Mouse (Mus musculus): ENCODE results near the gene Armc2. TPM values are rescaled to one million over a fixed set of nuclear protein-coding genes. Genes with fewer than 3 reads are reported as not detected.
A peak's percentile ranks its signal among the peaks of the same experiment; 100 is the strongest.

Armc2 gene
- 2.4 and 4.3 TPM in 2 replicates for polyA plus RNA-seq (2014; fragmentation: Nextera tagmentation; extraction: Ambion mirVana)

GRCm38 (mm10) chr10:42018016-42018949, at the start of gene Armc2:
Gene Armc2 (minus strand): TSS chr10:42018442.
- peak within 1 kb of the TSS; percentile 50 for H3K4me3 ChIP-seq (ENCODE audit: low read depth, low read length)
- WGBS = 3% methylated on average over 58 of the region's 58 CpGs
- no peaks in the 10 kb centered on the region for H3K36me3 ChIP-seq (replicated peaks; ENCODE audit: control insufficient read depth, insufficient read depth, low read depth, low read length)
- DNase-seq (ENCODE audit: low spot score) (peak; percentile 80), ATAC-seq (replicated peaks; ENCODE audit: insufficient number of reproducible peaks, low FRiP score, low TSS enrichment, low read depth) (peak; percentile 96)
- no peaks in the 10 kb centered on the region for H3K9me3 ChIP-seq (replicated peaks; ENCODE audit: control insufficient read depth, low read length)
- H3K4me2 ChIP-seq (ENCODE audit: low read depth, low read length) = peak within 1 kb of the TSS; percentile 83
- H3K4me1 ChIP-seq (ENCODE audit: control insufficient read depth, insufficient read depth, low read length) = no peaks in the 10 kb centered on the region
- no peak within 1 kb of the TSS for H3K27ac ChIP-seq (replicated peaks; ENCODE audit: low read depth, low read length)
- H3K27me3 ChIP-seq (ENCODE audit: control insufficient read depth, insufficient read depth, low read length) = no peaks in the 10 kb centered on the region
- peak within 1 kb of the TSS; percentile 47 for H3K9ac ChIP-seq (replicated peaks; ENCODE audit: low read length)

DNA sequence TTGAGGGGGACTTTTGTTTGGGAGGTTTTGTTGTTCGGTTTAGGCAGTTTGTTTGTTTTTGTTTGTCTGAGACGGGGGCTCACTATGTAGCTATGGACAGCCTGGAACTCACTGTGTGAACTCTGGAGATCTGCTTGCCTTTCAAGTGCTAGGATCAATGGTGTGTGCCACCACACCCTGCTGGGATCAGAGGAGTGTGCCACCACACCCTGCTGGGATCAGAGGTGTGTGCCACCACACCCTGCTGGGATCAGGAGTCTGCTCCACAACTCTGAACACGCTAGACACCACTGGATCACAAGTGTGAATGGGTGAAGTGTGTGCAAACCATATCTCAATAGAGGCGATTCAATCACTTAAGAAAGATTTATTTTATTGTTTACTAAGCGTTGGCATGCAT, 46.2 kb upstream of the Armc2 start:
- Histone ChIP-seq H3K4me2 (ENCODE audit: low read depth, low read length) (no peak overlapping the region), H3K27ac (replicated peaks; ENCODE audit: low read depth, low read length) (no peak overlapping the region), H3K9me3 (replicated peaks; ENCODE audit: control insufficient read depth, low read length) (no peaks in the 10 kb centered on the region), H3K4me1 (ENCODE audit: control insufficient read depth, insufficient read depth, low read length) (no peaks in the 10 kb centered on the region), H3K36me3 (replicated peaks; ENCODE audit: control insufficient read depth, insufficient read depth, low read depth, low read length) (no peaks in the 10 kb centered on the region), H3K4me3 (ENCODE audit: low read depth, low read length) (no peak overlapping the region), H3K9ac (replicated peaks; ENCODE audit: low read length) (no peak overlapping the region), H3K27me3 (ENCODE audit: control insufficient read depth, insufficient read depth, low read length) (no peaks in the 10 kb centered on the region)
- ATAC-seq (replicated peaks; ENCODE audit: insufficient number of reproducible peaks, low FRiP score, low TSS enrichment, low read depth) (no peak), DNase-seq (ENCODE audit: low spot score) (no peak)
- 71% methylated on average over 5 of the region's 5 CpGs for WGBS

- Histone ChIP-seq H3K36me3 (replicated peaks; ENCODE audit: control insufficient read depth, insufficient read depth, low read depth, low read length) (no peaks in the 10 kb centered on the region), H3K9ac (replicated peaks; ENCODE audit: low read length) (no peak overlapping the region), H3K4me1 (ENCODE audit: control insufficient read depth, insufficient read depth, low read length) (no peaks in the 10 kb centered on the region), H3K4me2 (ENCODE audit: low read depth, low read length) (no peak overlapping the region), H3K4me3 (ENCODE audit: low read depth, low read length) (no peak overlapping the region), H3K9me3 (replicated peaks; ENCODE audit: control insufficient read depth, low read length) (no peaks in the 10 kb centered on the region), H3K27ac (replicated peaks; ENCODE audit: low read depth, low read length) (no peak overlapping the region), H3K27me3 (ENCODE audit: control insufficient read depth, insufficient read depth, low read length) (no peaks in the 10 kb centered on the region)
- 95% methylated on average over 8 of the region's 8 CpGs for WGBS
- ATAC-seq (replicated peaks; ENCODE audit: insufficient number of reproducible peaks, low FRiP score, low TSS enrichment, low read depth) = no peak
- no peak for DNase-seq (ENCODE audit: low spot score)
These were observed 41.3 kb upstream of the Armc2 start for GRCm38 (mm10) chr10:42059522-42059921.

- WGBS = 78% methylated on average over 12 of the region's 12 CpGs
- H3K36me3 ChIP-seq (replicated peaks; ENCODE audit: control insufficient read depth, insufficient read depth, low read depth, low read length) = no peaks in the 10 kb centered on the region
- DNase-seq (ENCODE audit: low spot score) = no peak
- no peaks in the 10 kb centered on the region for H3K27me3 ChIP-seq (ENCODE audit: control insufficient read depth, insufficient read depth, low read length)
- H3K27ac ChIP-seq (replicated peaks; ENCODE audit: low read depth, low read length) = no peak overlapping the region
- ATAC-seq (replicated peaks; ENCODE audit: insufficient number of reproducible peaks, low FRiP score, low TSS enrichment, low read depth) = no peak
- H3K4me1 ChIP-seq (ENCODE audit: control insufficient read depth, insufficient read depth, low read length) = no peaks in the 10 kb centered on the region
- no peaks in the 10 kb centered on the region for H3K9me3 ChIP-seq (replicated peaks; ENCODE audit: control insufficient read depth, low read length)
- no peak overlapping the region for H3K4me3 ChIP-seq (ENCODE audit: low read depth, low read length)
- H3K9ac ChIP-seq (replicated peaks; ENCODE audit: low read length) = no peak overlapping the region
- H3K4me2 ChIP-seq (ENCODE audit: low read depth, low read length) = no peak overlapping the region
These were observed 39.5 kb upstream of the Armc2 start for GRCm38 (mm10) chr10:42057746-42058145.

DNA sequence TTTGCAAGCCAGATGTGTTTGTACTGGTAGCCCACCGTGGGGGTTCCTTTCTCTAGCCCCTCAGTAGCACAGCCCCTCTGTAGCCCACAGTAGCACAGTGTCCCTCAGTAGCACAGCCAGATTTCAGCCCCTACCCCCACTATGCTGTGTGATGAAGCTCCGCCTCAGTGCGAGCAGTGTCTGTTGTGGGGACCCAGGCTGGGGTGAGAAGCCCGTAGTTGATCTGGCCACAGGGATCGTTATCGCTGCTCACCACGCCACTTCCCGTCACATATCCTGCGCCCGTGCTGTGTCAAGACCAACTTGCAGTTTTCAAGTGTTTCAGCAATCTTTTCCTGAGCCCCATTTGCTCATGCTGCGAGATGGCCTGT, 39.0 kb upstream of the Armc2 start:
- Histone ChIP-seq H3K4me3 (ENCODE audit: low read depth, low read length) (no peak overlapping the region), H3K36me3 (replicated peaks; ENCODE audit: control insufficient read depth, insufficient read depth, low read depth, low read length) (no peaks in the 10 kb centered on the region), H3K4me2 (ENCODE audit: low read depth, low read length) (no peak overlapping the region), H3K27me3 (ENCODE audit: control insufficient read depth, insufficient read depth, low read length) (no peaks in the 10 kb centered on the region), H3K4me1 (ENCODE audit: control insufficient read depth, insufficient read depth, low read length) (no peaks in the 10 kb centered on the region), H3K9me3 (replicated peaks; ENCODE audit: control insufficient read depth, low read length) (no peaks in the 10 kb centered on the region), H3K9ac (replicated peaks; ENCODE audit: low read length) (no peak overlapping the region), H3K27ac (replicated peaks; ENCODE audit: low read depth, low read length) (no peak overlapping the region)
- ATAC-seq (replicated peaks; ENCODE audit: insufficient number of reproducible peaks, low FRiP score, low TSS enrichment, low read depth) (no peak), DNase-seq (ENCODE audit: low spot score) (no peak)
- WGBS = 63% methylated on average over 11 of the region's 11 CpGs

GRCm38 (mm10) chr10:42056486-42057230, 38.4 kb upstream of the Armc2 start:
- H3K27ac ChIP-seq (replicated peaks; ENCODE audit: low read depth, low read length) = no peak overlapping the region
- no peak overlapping the region for H3K9ac ChIP-seq (replicated peaks; ENCODE audit: low read length)
- ATAC-seq (replicated peaks; ENCODE audit: insufficient number of reproducible peaks, low FRiP score, low TSS enrichment, low read depth) (no peak), DNase-seq (ENCODE audit: low spot score) (no peak)
- H3K27me3 ChIP-seq (ENCODE audit: control insufficient read depth, insufficient read depth, low read length) = no peaks in the 10 kb centered on the region
- WGBS = 80% methylated on average over 18 of the region's 18 CpGs
- no peak overlapping the region for H3K4me3 ChIP-seq (ENCODE audit: low read depth, low read length)
- no peaks in the 10 kb centered on the region for H3K4me1 ChIP-seq (ENCODE audit: control insufficient read depth, insufficient read depth, low read length)
- H3K9me3 ChIP-seq (replicated peaks; ENCODE audit: control insufficient read depth, low read length) = no peaks in the 10 kb centered on the region
- no peak overlapping the region for H3K4me2 ChIP-seq (ENCODE audit: low read depth, low read length)
- no peaks in the 10 kb centered on the region for H3K36me3 ChIP-seq (replicated peaks; ENCODE audit: control insufficient read depth, insufficient read depth, low read depth, low read length)

GRCm38 (mm10) chr10:42055224-42056165, 37.3 kb upstream of the Armc2 start:
- no peak overlapping the region for H3K27ac ChIP-seq (replicated peaks; ENCODE audit: low read depth, low read length)
- ATAC-seq (replicated peaks; ENCODE audit: insufficient number of reproducible peaks, low FRiP score, low TSS enrichment, low read depth) = no peak

More at GRCm38 (mm10) chr10:42055224-42056165, 37.3 kb upstream of the Armc2 start:
- no peaks in the 10 kb centered on the region for H3K36me3 ChIP-seq (replicated peaks; ENCODE audit: control insufficient read depth, insufficient read depth, low read depth, low read length)
- no peak overlapping the region for H3K4me2 ChIP-seq (ENCODE audit: low read depth, low read length)
- no peak overlapping the region for H3K9ac ChIP-seq (replicated peaks; ENCODE audit: low read length)
- no peak overlapping the region for H3K4me3 ChIP-seq (ENCODE audit: low read depth, low read length)
- DNase-seq (ENCODE audit: low spot score) = no peak
- H3K9me3 ChIP-seq (replicated peaks; ENCODE audit: control insufficient read depth, low read length) = no peaks in the 10 kb centered on the region
- WGBS = 58% methylated on average over 28 of the region's 29 CpGs
- no peaks in the 10 kb centered on the region for H3K4me1 ChIP-seq (ENCODE audit: control insufficient read depth, insufficient read depth, low read length)
- no peaks in the 10 kb centered on the region for H3K27me3 ChIP-seq (ENCODE audit: control insufficient read depth, insufficient read depth, low read length)
